Comparison of ENCODE assay signal across 13 mouse cellular contexts in the genomic region with DNA sequence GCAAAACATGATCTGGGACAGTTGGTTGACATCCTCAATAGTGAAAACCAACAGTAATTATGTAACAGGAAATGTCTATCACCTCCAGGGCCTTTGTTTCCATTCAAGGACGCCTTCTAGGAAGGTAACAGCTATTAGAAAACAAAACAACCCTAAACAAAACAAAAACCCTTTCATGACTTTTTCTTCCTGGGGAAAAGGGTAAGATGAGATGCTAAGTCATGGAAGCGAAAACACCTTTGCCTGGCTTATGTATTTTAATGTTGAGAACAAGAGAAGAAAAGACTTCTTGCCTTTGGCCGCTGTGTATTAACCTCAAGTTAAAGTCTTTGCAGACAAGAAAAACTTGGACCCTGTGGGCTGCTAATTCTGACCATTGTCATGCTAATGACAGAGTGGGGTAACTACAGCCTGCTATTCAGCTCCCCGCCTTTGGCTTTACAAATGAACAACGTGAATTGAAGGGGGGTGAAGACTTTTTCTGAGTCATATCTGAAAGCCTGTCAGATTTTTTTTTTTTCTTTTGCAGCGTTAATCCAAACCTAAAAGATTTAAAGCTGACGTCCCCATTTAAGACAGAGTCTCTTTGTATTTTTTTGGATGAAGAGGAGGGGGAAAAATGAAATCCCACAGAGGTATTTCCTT. TPM values are rescaled to one million over a fixed set of nuclear protein-coding genes. Genes with fewer than 3 reads are reported as not detected.
DNase-seq lines count a peak whose midpoint lies in the region; ATAC-seq and TF ChIP-seq lines count a peak whose summit lies in the region.
"Had no signal": no experiment of that assay in that cellular context is flagged by ENCODE, and none has a peak within 500 bp of the region (broad histone marks: within the 10 kb centered on the region; RNA-seq: fewer than 3 reads in every experiment).

No protein-coding gene starts in this region.

- ATAC-seq in lung, embryonic 14.5 days (ENCODE audit: insufficient read depth): no peak
- no peak for ATAC-seq in hindbrain, embryonic 14.5 days (ENCODE audit: low FRiP score)
- peak; percentile 58; the same call in 1 of the 2 replicates for ATAC-seq in neural tube, embryonic 12.5 days (ENCODE audit: low FRiP score, low read depth)
- ATAC-seq in megakaryocyte-erythroid progenitor cell, adult 5-6 weeks (replicated peaks; ENCODE audit: low FRiP score, low TSS enrichment, poor library complexity, severe bottlenecking): no peak
- ATAC-seq: inflammation-experienced regulatory T-cells, adult 6 months had no signal

- H3K4me3 ChIP-seq in lung, embryonic 14.5 days (ENCODE audit: low read depth, low read length): no peak overlapping the region
- H3K4me3 ChIP-seq in hindbrain, embryonic 14.5 days (replicated peaks; ENCODE audit: low read length): no peak overlapping the region
- no peak overlapping the region for H3K4me3 ChIP-seq in neural tube, embryonic 12.5 days

- TF ChIP-seq CTCF in lung, embryonic 14.5 days (IDR thresholded peaks at IDR 0.05; ENCODE audit: low read depth): no peak

- no peaks in the 10 kb centered on the region for H3K27me3 ChIP-seq in lung, embryonic 14.5 days (ENCODE audit: insufficient read depth, low read length)
- H3K27me3 ChIP-seq in hindbrain, embryonic 14.5 days (ENCODE audit: control insufficient read depth, insufficient read depth, low read length): no peaks in the 10 kb centered on the region
- no peaks in the 10 kb centered on the region for H3K27me3 ChIP-seq in neural tube, embryonic 12.5 days (replicated peaks)

- H3K4me1 ChIP-seq in lung, embryonic 14.5 days (ENCODE audit: insufficient read depth): peaks cover 14% of the 10 kb centered on the region
- H3K4me1 ChIP-seq in hindbrain, embryonic 14.5 days (replicated peaks; ENCODE audit: control insufficient read depth, insufficient read depth, low read length): peaks cover 19% of the 10 kb centered on the region
- peaks cover 11% of the 10 kb centered on the region for H3K4me1 ChIP-seq in neural tube, embryonic 12.5 days

- 0 out of 2 replicates have a peak overlapping the region, but pooled peaks have one; percentile 13 for H3K9ac ChIP-seq in lung, embryonic 14.5 days
- H3K9ac ChIP-seq in hindbrain, embryonic 14.5 days: peak overlapping the region; percentile 24; the same call in 1 of the 2 replicates
- H3K9ac ChIP-seq in neural tube, embryonic 12.5 days: no peak overlapping the region

- H3K4me2 ChIP-seq in lung, embryonic 14.5 days: peak overlapping the region; percentile 11; the same call in 1 of the 2 replicates
- H3K4me2 ChIP-seq in hindbrain, embryonic 14.5 days (replicated peaks): peak overlapping the region; percentile 27
- H3K4me2 ChIP-seq in neural tube, embryonic 12.5 days (replicated peaks): peak overlapping the region; percentile 43

- no peak for DNase-seq in lung, embryonic 14.5 days
- no peak for DNase-seq in lung, postnatal 36 days
- peak; percentile 29 for DNase-seq in embryo, embryonic 9.5 days (ENCODE audit: extremely low spot score)
- peak; percentile 41 for DNase-seq in hindbrain, embryonic 14.5 days (ENCODE audit: low spot score)
- no peak for DNase-seq in kidney, postnatal 25 days
- no peak for DNase-seq in adrenal gland, postnatal 4 days (ENCODE audit: low spot score in 2 of 2)
- DNase-seq: adrenal gland, adult 2 months; cerebellum, adult 18-20 months; thymus, adult 2 months had no signal

- peak overlapping the region; percentile 54 for H3K27ac ChIP-seq in lung, embryonic 14.5 days (ENCODE audit: low read depth)
- peak overlapping the region; percentile 41 for H3K27ac ChIP-seq in hindbrain, embryonic 14.5 days
- peak overlapping the region; percentile 37; the same call in 1 of the 2 replicates for H3K27ac ChIP-seq in neural tube, embryonic 12.5 days
- H3K27ac ChIP-seq: macrophage had no signal

- no peaks in the 10 kb centered on the region for H3K9me3 ChIP-seq in lung, embryonic 14.5 days (ENCODE audit: low read depth, low read length)
- H3K9me3 ChIP-seq in hindbrain, embryonic 14.5 days (ENCODE audit: control insufficient read depth, low read length): no peaks in the 10 kb centered on the region
- H3K9me3 ChIP-seq in neural tube, embryonic 12.5 days: no peaks in the 10 kb centered on the region

- 33% methylated on average over 7 of the region's 7 CpGs for WGBS in lung, embryonic 14.5 days
- 4% methylated on average over 7 of the region's 7 CpGs for WGBS in hindbrain, embryonic 14.5 days
- WGBS in neural tube, embryonic 12.5 days: 8% methylated on average over 7 of the region's 7 CpGs

- H3K36me3 ChIP-seq in lung, embryonic 14.5 days (ENCODE audit: insufficient read depth): 0 out of 2 replicates have a peak, but pooled peaks cover 3% of the 10 kb centered on the region
- peaks cover 9% of the 10 kb centered on the region for H3K36me3 ChIP-seq in hindbrain, embryonic 14.5 days (replicated peaks; ENCODE audit: control insufficient read depth, insufficient read depth)
- no peaks in the 10 kb centered on the region for H3K36me3 ChIP-seq in neural tube, embryonic 12.5 days

RNA-seq across cellular contexts. Expression of a gene that starts 25.6 kb away (rescaled TPM):
- polyA plus RNA-seq in lung, embryonic 14.5 days (2014; fragmentation: Nextera tagmentation; extraction: Ambion mirVana): 4.7 and 5.5 TPM in 2 replicates
- 1.4 and 2.4 TPM in 2 replicates for polyA plus RNA-seq in hindbrain, embryonic 14.5 days (2014; fragmentation: Nextera tagmentation; extraction: Ambion mirVana)
- polyA plus RNA-seq in neural tube, embryonic 12.5 days (2016; fragmentation: Nextera tagmentation; extraction: Ambion mirVana): 5.3 and 5.5 TPM in 2 replicates
- 10 to 100 TPM in 1 of 2 experiments, 1 to 10 TPM in 1; 3.5 to 13.1 TPM for total RNA-seq in adrenal gland, postnatal 4 days (2021)
- total RNA-seq in megakaryocyte-erythroid progenitor cell, adult 5-6 weeks (2014; fragmentation: Nextera tagmentation): not detected in 2 replicates
- total RNA-seq in megakaryocyte-erythroid progenitor cell, adult 5-6 weeks (2017): not detected in 2 replicates
- polyA plus RNA-seq: macrophage had no signal

Comparison
In these comparisons a context has a peak if more than half of its experiments do, and no peak if none do; other contexts are left out.
1. DNase-seq: peak in embryo, embryonic 9.5 days (single experiment) and hindbrain, embryonic 14.5 days (single experiment); none in lung, embryonic 14.5 days (single experiment), lung, postnatal 36 days (single experiment), kidney, postnatal 25 days (0 of 2) and adrenal gland, postnatal 4 days (0 of 2).
2. Peak in every context shown above with its lines, with median percentiles within 50 percentile points of each other: H3K27ac ChIP-seq and H3K4me2 ChIP-seq.